10 mouse cellular contexts compared by ENCODE assay signal in the genomic region with DNA sequence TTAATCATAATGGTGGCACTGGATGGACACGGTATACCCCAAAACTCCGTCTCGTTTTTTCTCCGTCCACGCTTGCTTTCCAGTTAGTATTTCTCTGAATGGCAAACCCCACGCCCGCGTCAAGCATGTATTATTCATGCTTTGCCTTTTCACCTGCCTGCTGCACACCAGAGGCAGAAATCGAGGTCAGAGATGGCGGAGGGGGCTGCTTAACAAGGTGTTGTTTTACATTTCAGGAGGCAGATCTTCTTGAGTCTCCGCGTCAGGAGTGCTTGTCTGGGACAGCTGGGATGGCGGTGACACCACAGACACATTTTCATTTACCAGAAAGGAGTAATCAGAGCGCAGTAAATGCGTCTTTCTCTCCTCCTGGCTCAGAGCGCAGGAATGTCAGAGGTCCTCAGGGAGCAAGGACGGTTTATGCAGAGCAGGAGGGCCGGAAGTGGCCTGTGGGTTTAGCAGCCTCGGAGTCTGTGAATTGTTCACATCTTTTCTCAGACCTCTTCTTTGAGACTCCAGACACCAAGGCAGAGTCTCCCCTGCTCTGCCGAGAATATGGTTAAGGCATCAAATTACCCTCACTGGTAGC.
DNase-seq lines count a peak whose midpoint lies in the region; ATAC-seq and TF ChIP-seq lines count a peak whose summit lies in the region.
"Had no signal": no experiment of that assay in that cellular context is flagged by ENCODE, and none has a peak within 500 bp of the region (broad histone marks: within the 10 kb centered on the region; RNA-seq: fewer than 3 reads in every experiment).

No protein-coding gene starts in this region.

- WGBS in heart, embryonic 12.5 days: 62% methylated on average over 20 of the region's 20 CpGs
- WGBS in embryonic facial prominence, embryonic 13.5 days: 38% methylated on average over 20 of the region's 20 CpGs
- WGBS in kidney, embryonic 16.5 days: 27% methylated on average over 20 of the region's 20 CpGs
- WGBS in forebrain, postnatal 0 days: 73% methylated on average over 20 of the region's 20 CpGs

- no peak overlapping the region for H3K4me3 ChIP-seq in heart, embryonic 12.5 days
- H3K4me3 ChIP-seq in embryonic facial prominence, embryonic 13.5 days: no peak overlapping the region
- peak overlapping the region; percentile 8; the same call in 1 of the 2 replicates for H3K4me3 ChIP-seq in kidney, embryonic 16.5 days (ENCODE audit: low read length)
- no peak overlapping the region for H3K4me3 ChIP-seq in forebrain, postnatal 0 days (ENCODE audit: low read depth, low read length)

- no peaks in the 10 kb centered on the region for H3K27me3 ChIP-seq in heart, embryonic 12.5 days (replicated peaks)
- H3K27me3 ChIP-seq in embryonic facial prominence, embryonic 13.5 days: no peaks in the 10 kb centered on the region
- no peaks in the 10 kb centered on the region for H3K27me3 ChIP-seq in kidney, embryonic 16.5 days (ENCODE audit: insufficient read depth, low read length)
- no peaks in the 10 kb centered on the region for H3K27me3 ChIP-seq in forebrain, postnatal 0 days (ENCODE audit: insufficient read depth, low read length)
- H3K27me3 ChIP-seq: CH12.LX had no signal

- no peak overlapping the region for H3K9ac ChIP-seq in heart, embryonic 12.5 days
- 0 out of 2 replicates have a peak overlapping the region, but pooled peaks have one; percentile 32 for H3K9ac ChIP-seq in embryonic facial prominence, embryonic 13.5 days
- H3K9ac ChIP-seq in kidney, embryonic 16.5 days (replicated peaks; ENCODE audit: low read length): no peak overlapping the region; the same call in 1 of the 2 replicates
- no peak overlapping the region for H3K9ac ChIP-seq in forebrain, postnatal 0 days

- no peaks in the 10 kb centered on the region for H3K9me3 ChIP-seq in heart, embryonic 12.5 days (replicated peaks)
- H3K9me3 ChIP-seq in embryonic facial prominence, embryonic 13.5 days: no peaks in the 10 kb centered on the region
- H3K9me3 ChIP-seq in kidney, embryonic 16.5 days (ENCODE audit: low read length): no peaks in the 10 kb centered on the region
- H3K9me3 ChIP-seq in forebrain, postnatal 0 days (ENCODE audit: low read length): no peaks in the 10 kb centered on the region

- ATAC-seq in heart, embryonic 12.5 days (ENCODE audit: insufficient number of reproducible peaks, low FRiP score): no peak
- ATAC-seq in embryonic facial prominence, embryonic 13.5 days (ENCODE audit: insufficient number of reproducible peaks, insufficient read depth, low FRiP score, low TSS enrichment, low read depth): no peak
- 0 out of 2 replicates have a peak, but pooled peaks have one; percentile 52 for ATAC-seq in kidney, embryonic 16.5 days (ENCODE audit: low FRiP score, low TSS enrichment)
- no peak for ATAC-seq in forebrain, postnatal 0 days

- peak; percentile 13 to 21 for DNase-seq in heart, adult 9 months (ENCODE audit: low spot score in 2 of 2)
- DNase-seq in retina, postnatal 1 day: peak; percentile 43
- no peak for DNase-seq in ovary, postnatal 14 days (ENCODE audit: low spot score)
- DNase-seq in frontal cortex, postnatal 14 days (ENCODE audit: low spot score in 2 of 2): no peak
- DNase-seq in forebrain, postnatal 0 days: no peak
- DNase-seq: lung, postnatal 14 days had no signal

- TF ChIP-seq CTCF in forebrain, postnatal 0 days (IDR thresholded peaks at IDR 0.05; ENCODE audit: low read depth): no peak

- no peak overlapping the region for H3K27ac ChIP-seq in heart, embryonic 12.5 days (ENCODE audit: poor library complexity, severe bottlenecking)
- H3K27ac ChIP-seq in embryonic facial prominence, embryonic 13.5 days: no peak overlapping the region
- H3K27ac ChIP-seq in kidney, embryonic 16.5 days (ENCODE audit: low read length): peak overlapping the region; percentile 19; the same call in 1 of the 2 replicates
- H3K27ac ChIP-seq in forebrain, postnatal 0 days (ENCODE audit: low read depth, low read length): no peak overlapping the region

- no peak overlapping the region for H3K4me2 ChIP-seq in heart, embryonic 12.5 days
- H3K4me2 ChIP-seq in embryonic facial prominence, embryonic 13.5 days: peak overlapping the region; percentile 34
- peak overlapping the region; percentile 33 for H3K4me2 ChIP-seq in kidney, embryonic 16.5 days (replicated peaks; ENCODE audit: low read depth, low read length)
- H3K4me2 ChIP-seq in forebrain, postnatal 0 days (ENCODE audit: low read depth): no peak overlapping the region

- H3K4me1 ChIP-seq in heart, embryonic 12.5 days (replicated peaks): peaks cover 27% of the 10 kb centered on the region
- peaks cover 36% of the 10 kb centered on the region for H3K4me1 ChIP-seq in embryonic facial prominence, embryonic 13.5 days
- H3K4me1 ChIP-seq in kidney, embryonic 16.5 days (ENCODE audit: insufficient read depth, low read length): peaks cover 23% of the 10 kb centered on the region
- H3K4me1 ChIP-seq in forebrain, postnatal 0 days (ENCODE audit: insufficient read depth): no peaks in the 10 kb centered on the region

- H3K36me3 ChIP-seq in heart, embryonic 12.5 days: peaks cover 3% of the 10 kb centered on the region; the same call in 1 of the 2 replicates
- H3K36me3 ChIP-seq in embryonic facial prominence, embryonic 13.5 days: peaks cover 9% of the 10 kb centered on the region; the same call in 1 of the 2 replicates
- H3K36me3 ChIP-seq in kidney, embryonic 16.5 days (ENCODE audit: insufficient read depth, low read length): 0 out of 2 replicates have a peak, but pooled peaks cover 5% of the 10 kb centered on the region
- no peaks in the 10 kb centered on the region for H3K36me3 ChIP-seq in forebrain, postnatal 0 days (ENCODE audit: insufficient read depth)

Comparison
In these comparisons a context has a peak if more than half of its experiments do, and no peak if none do; other contexts are left out.
1. DNase-seq: peak in heart, adult 9 months (2 of 2) and retina, postnatal 1 day (single experiment); none in ovary, postnatal 14 days (single experiment), frontal cortex, postnatal 14 days (0 of 2) and forebrain, postnatal 0 days (single experiment).
2. H3K4me2 ChIP-seq: peak in embryonic facial prominence, embryonic 13.5 days (single experiment) and kidney, embryonic 16.5 days (single experiment); none in heart, embryonic 12.5 days (single experiment) and forebrain, postnatal 0 days (single experiment).